Comparison of ENCODE assay signal across 29 mouse cellular contexts in genomic region chr15:99799706-99800105, GRCm38 (mm10). TPM values are rescaled to one million over a fixed set of nuclear protein-coding genes. Genes with fewer than 3 reads are reported as not detected.
DNase-seq lines count a peak whose midpoint lies in the region; ATAC-seq and TF ChIP-seq lines count a peak whose summit lies in the region.
"Had no signal": no experiment of that assay in that cellular context is flagged by ENCODE, and none has a peak within 500 bp of the region (broad histone marks: within the 10 kb centered on the region; RNA-seq: fewer than 3 reads in every experiment).

No protein-coding gene starts in this region.

- TF ChIP-seq EP300 in stomach, postnatal 0 days (optimal IDR thresholded peaks at IDR 0.05), result no peak

- peak overlapping the region; percentile 15; the same call in 1 of the 2 replicates for H3K27ac ChIP-seq in limb, embryonic 13.5 days
- H3K27ac ChIP-seq in limb, embryonic 10.5 days, result no peak overlapping the region; the same call in 1 of the 2 replicates
- H3K27ac ChIP-seq in embryonic facial prominence, embryonic 10.5 days (replicated peaks), result peak overlapping the region; percentile 57
- H3K27ac ChIP-seq in neural tube, embryonic 14.5 days (ENCODE audit: low read depth, low read length), result peak overlapping the region; percentile 18
- peak overlapping the region; percentile 67; the same call in 1 of the 2 replicates for H3K27ac ChIP-seq in stomach, postnatal 0 days (replicated peaks)
- H3K27ac ChIP-seq: forebrain, embryonic 15.5 days; heart, adult 2 months; hindbrain, embryonic 15.5 days; kidney, postnatal 0 days; lung, embryonic 15.5 days; neural tube, embryonic 12.5 days had no signal

- 73% methylated on average over 6 of the region's 6 CpGs for WGBS in limb, embryonic 13.5 days
- 66% methylated on average over 6 of the region's 6 CpGs for WGBS in limb, embryonic 10.5 days
- WGBS in embryonic facial prominence, embryonic 10.5 days, result 64% methylated on average over 6 of the region's 6 CpGs
- WGBS in neural tube, embryonic 14.5 days, result 81% methylated on average over 6 of the region's 6 CpGs
- WGBS in stomach, postnatal 0 days, result 43% methylated on average over 6 of the region's 6 CpGs

- H3K9me3 ChIP-seq in limb, embryonic 13.5 days, result no peaks in the 10 kb centered on the region
- no peaks in the 10 kb centered on the region; the same call in 1 of the 2 replicates for H3K9me3 ChIP-seq in limb, embryonic 10.5 days (replicated peaks)
- no peaks in the 10 kb centered on the region for H3K9me3 ChIP-seq in embryonic facial prominence, embryonic 10.5 days
- no peaks in the 10 kb centered on the region for H3K9me3 ChIP-seq in neural tube, embryonic 14.5 days (ENCODE audit: control insufficient read depth, low read length)
- H3K9me3 ChIP-seq in stomach, postnatal 0 days (ENCODE audit: control insufficient read depth, low read length), result no peaks in the 10 kb centered on the region
- H3K9me3 ChIP-seq: forebrain, embryonic 15.5 days; heart, embryonic 12.5 days; hindbrain, embryonic 15.5 days; lung, embryonic 15.5 days; neural tube, embryonic 12.5 days had no signal

- DNase-seq in limb, embryonic 10.5 days (ENCODE audit: low spot score), result no peak
- DNase-seq in embryonic facial prominence, embryonic 10.5 days (ENCODE audit: low spot score), result no peak
- DNase-seq in stomach, postnatal 0 days (ENCODE audit: low spot score), result no peak
- no peak for DNase-seq in adipocyte (ENCODE audit: low spot score)
- DNase-seq in frontal cortex, postnatal 14 days (ENCODE audit: low spot score in 2 of 2), result no peak
- DNase-seq in right cerebral cortex, postnatal 25 days, result no peak
- DNase-seq: adrenal gland, postnatal 10 days; cerebellum, adult 8-10 months; cerebellum, postnatal 25 days; embryo, embryonic 11 days; heart, adult 2 months; heart, postnatal 4 days; kidney, adult 2 months; kidney, postnatal 4 days; layer of hippocampus, postnatal 36 days; right cerebral cortex, adult 18-20 months; thymus, postnatal 14 days had no signal

- peaks cover 64% of the 10 kb centered on the region for H3K4me1 ChIP-seq in limb, embryonic 13.5 days
- peaks cover 60% of the 10 kb centered on the region for H3K4me1 ChIP-seq in limb, embryonic 10.5 days
- H3K4me1 ChIP-seq in embryonic facial prominence, embryonic 10.5 days, result peaks cover 54% of the 10 kb centered on the region
- peaks cover 23% of the 10 kb centered on the region for H3K4me1 ChIP-seq in neural tube, embryonic 14.5 days (ENCODE audit: control insufficient read depth, insufficient read depth, low read length)
- no peaks in the 10 kb centered on the region for H3K4me1 ChIP-seq in stomach, postnatal 0 days (replicated peaks; ENCODE audit: control insufficient read depth, insufficient read depth)

- H3K27me3 ChIP-seq in limb, embryonic 13.5 days, result no peaks in the 10 kb centered on the region
- H3K27me3 ChIP-seq in limb, embryonic 10.5 days (ENCODE audit: low read depth, poor library complexity, severe bottlenecking), result no peaks in the 10 kb centered on the region
- no peaks in the 10 kb centered on the region for H3K27me3 ChIP-seq in embryonic facial prominence, embryonic 10.5 days (replicated peaks; ENCODE audit: low read depth, poor library complexity, severe bottlenecking)
- H3K27me3 ChIP-seq in neural tube, embryonic 14.5 days (ENCODE audit: control insufficient read depth, insufficient read depth, low read length), result no peaks in the 10 kb centered on the region
- H3K27me3 ChIP-seq in stomach, postnatal 0 days (ENCODE audit: control insufficient read depth, insufficient read depth, low read length), result no peaks in the 10 kb centered on the region
- H3K27me3 ChIP-seq: forebrain, embryonic 15.5 days; heart, embryonic 12.5 days; hindbrain, embryonic 15.5 days; lung, embryonic 15.5 days; neural tube, embryonic 12.5 days had no signal

- no peak overlapping the region for H3K4me2 ChIP-seq in limb, embryonic 13.5 days (replicated peaks)
- no peak overlapping the region for H3K4me2 ChIP-seq in neural tube, embryonic 14.5 days (ENCODE audit: low read depth, low read length)
- no peak overlapping the region for H3K4me2 ChIP-seq in stomach, postnatal 0 days (replicated peaks; ENCODE audit: low read depth)
- H3K4me2 ChIP-seq: forebrain, embryonic 15.5 days; heart, embryonic 12.5 days; hindbrain, embryonic 15.5 days; liver, embryonic 11.5 days; lung, embryonic 15.5 days; midbrain, embryonic 11.5 days; neural tube, embryonic 12.5 days had no signal

- no peak overlapping the region for H3K9ac ChIP-seq in limb, embryonic 13.5 days
- H3K9ac ChIP-seq in neural tube, embryonic 14.5 days (replicated peaks; ENCODE audit: low read depth, low read length), result no peak overlapping the region
- no peak overlapping the region for H3K9ac ChIP-seq in stomach, postnatal 0 days (ENCODE audit: low read length)
- H3K9ac ChIP-seq: forebrain, embryonic 15.5 days; heart, embryonic 12.5 days; hindbrain, embryonic 15.5 days; lung, embryonic 15.5 days; neural tube, embryonic 12.5 days had no signal

- H3K4me3 ChIP-seq in limb, embryonic 13.5 days, result no peak overlapping the region
- no peak overlapping the region for H3K4me3 ChIP-seq in limb, embryonic 10.5 days
- no peak overlapping the region for H3K4me3 ChIP-seq in embryonic facial prominence, embryonic 10.5 days
- H3K4me3 ChIP-seq in neural tube, embryonic 14.5 days (ENCODE audit: low read depth, low read length), result no peak overlapping the region
- H3K4me3 ChIP-seq in stomach, postnatal 0 days (ENCODE audit: low read depth, low read length), result no peak overlapping the region
- H3K4me3 ChIP-seq: forebrain, embryonic 15.5 days; heart, adult 2 months; heart, embryonic 12.5 days; hindbrain, embryonic 15.5 days; lung, embryonic 15.5 days; neural tube, embryonic 12.5 days had no signal

- no peak for ATAC-seq in limb, embryonic 13.5 days (ENCODE audit: low FRiP score, low read depth)
- ATAC-seq in neural tube, embryonic 14.5 days (ENCODE audit: low read depth), result no peak
- no peak for ATAC-seq in stomach, postnatal 0 days (ENCODE audit: low FRiP score, low TSS enrichment)
- ATAC-seq: forebrain, embryonic 15.5 days; inflammation-experienced regulatory T-cells, adult 6 months; midbrain, embryonic 16.5 days had no signal

- no peak for TF ChIP-seq CTCF in stomach, postnatal 0 days (IDR thresholded peaks at IDR 0.05; ENCODE audit: low read depth)

- H3K36me3 ChIP-seq in limb, embryonic 13.5 days, result peaks cover 59% of the 10 kb centered on the region
- peaks cover 78% of the 10 kb centered on the region for H3K36me3 ChIP-seq in limb, embryonic 10.5 days
- H3K36me3 ChIP-seq in embryonic facial prominence, embryonic 10.5 days (replicated peaks), result peaks cover 75% of the 10 kb centered on the region
- H3K36me3 ChIP-seq in neural tube, embryonic 14.5 days (ENCODE audit: control insufficient read depth, insufficient read depth, low read length), result no peaks in the 10 kb centered on the region; the same call in 1 of the 2 replicates
- H3K36me3 ChIP-seq in stomach, postnatal 0 days (ENCODE audit: control insufficient read depth, insufficient read depth, low read length), result peaks cover 9% of the 10 kb centered on the region
- H3K36me3 ChIP-seq: forebrain, embryonic 15.5 days; hindbrain, embryonic 15.5 days had no signal

RNA-seq across cellular contexts. Expression of gene Cers5, which starts 27.0 kb away (rescaled TPM):
- polyA plus RNA-seq in limb, embryonic 13.5 days (2015; fragmentation: Nextera tagmentation; extraction: Ambion mirVana), result 80.6 and 85.0 TPM in 2 replicates
- polyA plus RNA-seq in limb, embryonic 10.5 days (2016; fragmentation: Nextera tagmentation; extraction: Ambion mirVana), result 68.2 and 75.6 TPM in 2 replicates
- polyA plus RNA-seq in embryonic facial prominence, embryonic 10.5 days (2016; fragmentation: Nextera tagmentation; extraction: Ambion mirVana), result 60.2 and 63.8 TPM in 2 replicates
- polyA plus RNA-seq in neural tube, embryonic 14.5 days (2014; fragmentation: Nextera tagmentation; extraction: Ambion mirVana), result 82.5 and 83.3 TPM in 2 replicates
- 32.2 and 33.6 TPM in 2 replicates for polyA plus RNA-seq in stomach, postnatal 0 days (2015; fragmentation: Nextera tagmentation; extraction: Ambion mirVana)
